Mouse (Mus musculus) CD4-positive, CD25-positive, alpha-beta regulatory T cell, adult 9 weeks (primary cell): ENCODE measurements around the gene Supt5. TPM values are rescaled to one million over a fixed set of nuclear protein-coding genes. Genes with fewer than 3 reads are reported as not detected.

ENCODE experiments used
- polyA plus RNA-seq: library from polyadenylated mRNA; unstranded; fragments of 100-300 nt; shearing (Covaris generic); gene quantifications from one replicate; pipeline ENCODE4 v1.2.1, GENCODE M21; 2017

Gene Supt5
- 218 TPM for polyA plus RNA-seq

DNA sequence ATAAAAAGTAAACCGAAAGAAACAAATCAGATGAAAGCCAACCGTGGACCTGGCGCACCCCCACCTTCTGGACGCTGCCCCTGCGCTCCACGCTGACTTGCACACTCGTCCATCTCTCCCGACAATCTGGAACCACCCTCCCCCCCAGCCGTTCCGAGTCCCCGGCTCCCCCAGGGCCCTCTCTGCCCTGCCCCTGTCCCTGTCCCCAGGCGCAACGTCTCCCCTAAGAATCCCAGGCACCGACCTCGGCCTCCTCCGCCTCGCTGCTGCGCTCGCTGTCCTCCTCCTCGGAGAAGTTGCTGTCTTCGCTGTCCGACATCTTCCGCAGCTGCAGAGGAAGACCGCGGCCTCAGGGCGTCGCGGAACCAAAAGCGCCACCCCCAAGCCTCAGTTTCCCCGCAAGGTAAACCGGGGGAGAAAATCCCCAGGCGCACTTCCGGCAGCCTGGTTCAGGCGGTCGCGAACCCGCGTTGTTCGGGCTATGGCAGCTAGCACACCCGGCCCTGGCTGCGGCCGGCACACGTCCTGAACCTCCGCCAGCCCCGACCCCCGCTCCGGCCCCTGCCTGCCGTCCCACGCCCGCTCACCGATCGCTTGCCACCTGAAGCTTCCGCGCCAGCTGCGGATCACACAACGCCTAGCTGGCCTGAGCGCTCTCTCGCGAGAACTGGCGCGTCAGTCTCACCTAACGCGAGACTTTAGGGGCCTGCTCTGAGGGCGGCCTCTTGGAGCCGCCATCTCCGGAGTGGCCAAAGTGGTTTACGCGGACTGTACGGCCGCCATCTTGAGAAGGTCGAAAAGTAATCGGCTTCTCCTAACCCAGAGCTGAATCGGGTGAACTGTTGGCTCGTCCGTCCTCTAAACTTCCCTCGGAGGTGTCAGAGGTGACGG is at the start of gene Supt5:
Gene Supt5 (minus strand): TSS at position 639 of the 891 bp plus-strand sequence.

DNA sequence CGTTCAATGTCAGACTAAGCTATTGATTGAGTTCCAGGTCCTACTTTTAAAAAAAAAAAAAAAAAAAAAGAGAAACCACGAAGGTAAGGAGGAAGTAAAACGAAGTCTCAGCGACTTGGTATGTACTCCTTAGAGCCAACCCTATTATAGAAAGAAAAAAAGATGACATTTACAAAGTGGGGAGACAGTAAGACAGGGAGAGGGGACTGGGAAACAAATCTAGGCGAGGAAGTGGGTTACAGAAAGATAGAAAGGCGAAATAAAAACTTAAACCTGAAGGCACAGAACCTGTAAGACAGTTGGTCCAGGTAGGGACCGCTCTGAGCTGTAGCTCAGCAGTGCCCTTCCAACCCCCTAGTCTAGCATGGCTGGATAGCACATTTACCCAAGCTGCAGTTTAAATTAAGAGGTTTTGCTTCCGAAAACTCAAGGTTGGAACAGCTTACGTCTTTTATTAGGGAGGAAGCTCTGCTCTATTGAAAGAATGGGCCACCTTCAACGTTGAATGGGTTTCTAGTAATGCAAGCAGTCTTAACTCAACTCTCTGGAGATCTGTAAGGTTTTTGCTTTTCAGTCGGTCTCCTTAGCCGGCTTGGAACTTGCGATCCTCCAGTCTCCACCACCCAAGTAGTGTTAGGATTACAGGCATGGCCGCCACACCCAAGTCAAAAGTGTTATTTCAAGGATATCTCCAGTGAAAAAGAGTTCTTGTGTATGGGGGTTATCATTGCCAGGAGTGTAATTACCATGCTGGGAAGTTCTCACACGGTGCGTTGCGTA is 41.9 kb upstream of the Supt5 start, which contains the start of gene Zfp36:
Gene Zfp36 (minus strand): TSS at position 17 of the 780 bp plus-strand sequence.

DNA sequence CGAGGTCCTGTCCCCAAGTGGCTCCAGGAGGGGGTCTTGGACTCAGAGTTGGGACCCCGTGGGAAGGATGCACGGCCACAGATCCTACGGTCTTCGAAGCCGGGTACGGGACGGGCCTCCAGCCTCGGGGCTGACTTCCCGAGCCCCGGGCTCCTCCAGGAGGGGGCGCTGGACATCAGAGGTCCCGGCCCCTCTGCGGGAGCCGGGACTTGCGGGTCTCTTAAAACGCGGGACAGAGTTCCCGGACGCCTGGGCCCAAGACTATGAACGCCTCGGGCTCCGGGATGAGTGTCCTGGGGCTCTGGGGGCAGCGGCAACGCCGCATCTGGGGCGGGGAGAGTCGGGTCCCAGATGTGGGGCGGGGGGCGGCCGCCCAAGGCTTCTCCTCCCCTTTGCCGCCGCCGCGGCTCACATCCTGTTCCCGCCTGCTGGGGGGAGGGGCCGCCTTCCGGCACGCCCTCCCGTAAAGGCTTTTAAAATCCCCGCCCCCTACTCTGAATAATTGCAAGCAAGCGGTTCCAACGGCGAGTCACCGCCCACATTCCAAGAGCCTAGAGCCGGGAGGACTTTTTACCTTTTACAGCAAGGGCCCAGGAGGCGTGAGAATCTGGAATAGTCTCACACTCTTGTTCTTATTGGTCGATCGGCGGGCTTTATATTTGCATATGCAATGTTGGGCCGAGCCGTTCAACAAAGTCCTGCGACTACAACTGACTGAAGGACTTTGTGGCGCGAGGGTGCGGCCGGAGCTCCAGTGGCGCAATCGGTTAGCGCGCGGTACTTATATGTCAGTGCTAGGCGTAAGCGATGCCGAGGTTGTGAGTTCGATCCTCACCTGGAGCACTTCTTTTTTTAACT is 33.9 kb upstream of the Supt5 start, which contains the start of gene Plekhg2:
Gene Plekhg2 (minus strand): TSS at position 349 of the 858 bp plus-strand sequence.

DNA sequence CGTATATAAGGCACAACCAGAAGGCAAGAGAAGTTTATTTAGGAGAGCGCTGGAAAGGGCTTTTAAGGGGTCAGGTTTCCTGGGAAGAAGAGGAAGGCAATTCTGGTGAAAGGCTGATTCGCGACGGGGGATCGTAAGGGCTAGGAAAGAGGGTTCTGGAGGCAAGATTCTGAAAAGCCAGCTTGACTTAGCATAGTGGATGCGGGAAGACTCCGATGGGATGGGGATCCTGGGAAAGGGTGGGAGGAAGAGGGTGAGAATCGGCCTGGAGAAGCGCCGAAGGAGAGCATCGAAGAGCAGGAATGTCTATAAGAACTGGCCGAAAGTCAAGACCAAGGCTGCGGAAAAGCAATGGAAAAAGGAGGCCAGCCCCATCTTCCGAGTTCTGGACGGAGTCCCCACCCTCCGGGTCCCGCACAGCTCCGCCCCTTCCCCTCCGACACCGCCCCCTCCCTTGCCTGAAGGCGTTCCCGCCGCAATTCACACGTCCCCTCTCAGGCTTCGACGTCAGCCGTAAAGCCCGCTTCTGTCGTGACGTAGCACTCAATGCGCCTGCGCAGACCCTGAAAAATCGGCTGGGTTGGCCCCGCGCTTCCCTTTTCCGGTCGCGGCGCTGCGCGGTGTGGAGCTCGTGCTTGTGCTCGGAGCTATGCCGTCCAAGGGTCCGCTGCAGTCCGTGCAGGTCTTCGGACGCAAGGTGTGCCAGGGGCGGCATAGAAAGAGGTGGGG is 11.8 kb upstream of the Supt5 start, which contains the start of gene Rps16:
Gene Rps16 (plus strand): TSS at position 498 of the 729 bp plus-strand sequence.

DNA sequence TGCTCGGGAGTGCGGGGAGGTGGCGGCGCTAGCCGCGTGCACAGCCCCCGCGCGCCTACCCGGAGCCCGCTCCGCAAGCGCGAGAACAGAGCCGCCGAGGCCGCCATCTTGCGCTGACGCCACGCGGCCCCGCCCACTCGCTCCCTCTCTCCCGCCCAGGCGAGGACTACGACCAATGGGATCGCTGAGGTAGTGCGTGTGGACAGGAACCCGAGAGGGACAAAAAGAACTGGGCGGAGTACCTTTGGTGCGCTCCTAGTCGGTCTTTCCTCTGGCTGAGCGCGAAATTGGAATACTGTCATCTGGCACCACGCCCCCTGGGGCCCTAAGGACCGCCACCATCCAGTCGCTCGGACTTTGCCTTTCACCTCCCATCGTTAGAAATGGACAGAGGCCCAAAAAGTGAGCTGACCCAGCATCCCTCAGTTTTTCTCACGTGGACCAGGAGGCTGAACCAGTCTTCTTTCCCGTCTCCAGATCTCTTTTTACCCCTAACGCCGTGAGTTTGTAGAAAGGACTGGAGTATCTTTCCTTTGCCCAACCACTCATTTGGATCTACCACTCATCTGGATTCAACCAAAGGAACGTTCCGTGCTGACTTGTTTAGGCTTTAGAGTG is 26.5 kb downstream of the Supt5 start, which contains the start of gene Timm50:
Gene Timm50 (minus strand): TSS at position 147 of the 618 bp plus-strand sequence.

DNA sequence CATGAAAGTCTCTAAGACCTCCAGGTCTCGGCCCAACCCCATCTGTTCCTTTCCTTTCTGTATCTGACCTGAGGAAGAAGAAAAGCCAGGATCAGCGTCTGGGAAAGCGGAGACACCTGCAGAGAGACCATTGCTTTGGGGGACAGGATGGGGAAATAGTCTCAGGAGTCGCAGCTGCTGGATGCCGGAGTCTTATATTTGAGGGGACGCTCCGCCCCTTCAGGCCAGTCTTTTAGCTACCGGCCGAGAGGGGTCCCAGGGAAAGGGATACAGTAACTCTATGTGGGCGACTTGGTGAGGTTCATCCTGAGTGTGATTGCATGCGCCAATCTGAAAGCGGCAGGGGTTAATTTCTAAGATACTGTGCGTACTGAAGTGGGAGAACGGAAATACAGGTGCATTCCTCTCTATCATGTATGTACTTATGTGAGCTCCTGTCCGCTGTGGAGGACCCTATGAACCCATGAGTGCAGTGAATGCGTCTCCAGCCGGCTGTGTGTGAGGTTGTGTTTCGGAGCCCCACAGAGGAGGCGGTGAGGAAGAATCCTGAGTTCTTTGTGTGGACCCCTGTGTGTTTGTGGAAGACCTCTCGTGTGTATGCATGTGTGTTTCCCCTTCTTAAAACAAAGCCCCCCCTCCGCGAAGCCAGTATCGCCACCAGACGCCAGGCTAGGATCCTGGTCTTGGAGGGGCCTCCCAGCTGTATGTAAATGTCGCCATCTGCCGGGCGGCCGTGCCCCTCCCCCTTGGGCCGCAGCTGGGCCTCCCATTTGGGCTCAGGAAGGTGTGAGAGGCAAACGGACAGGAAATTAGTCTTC is 36.7 kb downstream of the Supt5 start, which contains the start of gene Dll3:
Gene Dll3 (minus strand): TSS at position 623 of the 818 bp plus-strand sequence.

DNA sequence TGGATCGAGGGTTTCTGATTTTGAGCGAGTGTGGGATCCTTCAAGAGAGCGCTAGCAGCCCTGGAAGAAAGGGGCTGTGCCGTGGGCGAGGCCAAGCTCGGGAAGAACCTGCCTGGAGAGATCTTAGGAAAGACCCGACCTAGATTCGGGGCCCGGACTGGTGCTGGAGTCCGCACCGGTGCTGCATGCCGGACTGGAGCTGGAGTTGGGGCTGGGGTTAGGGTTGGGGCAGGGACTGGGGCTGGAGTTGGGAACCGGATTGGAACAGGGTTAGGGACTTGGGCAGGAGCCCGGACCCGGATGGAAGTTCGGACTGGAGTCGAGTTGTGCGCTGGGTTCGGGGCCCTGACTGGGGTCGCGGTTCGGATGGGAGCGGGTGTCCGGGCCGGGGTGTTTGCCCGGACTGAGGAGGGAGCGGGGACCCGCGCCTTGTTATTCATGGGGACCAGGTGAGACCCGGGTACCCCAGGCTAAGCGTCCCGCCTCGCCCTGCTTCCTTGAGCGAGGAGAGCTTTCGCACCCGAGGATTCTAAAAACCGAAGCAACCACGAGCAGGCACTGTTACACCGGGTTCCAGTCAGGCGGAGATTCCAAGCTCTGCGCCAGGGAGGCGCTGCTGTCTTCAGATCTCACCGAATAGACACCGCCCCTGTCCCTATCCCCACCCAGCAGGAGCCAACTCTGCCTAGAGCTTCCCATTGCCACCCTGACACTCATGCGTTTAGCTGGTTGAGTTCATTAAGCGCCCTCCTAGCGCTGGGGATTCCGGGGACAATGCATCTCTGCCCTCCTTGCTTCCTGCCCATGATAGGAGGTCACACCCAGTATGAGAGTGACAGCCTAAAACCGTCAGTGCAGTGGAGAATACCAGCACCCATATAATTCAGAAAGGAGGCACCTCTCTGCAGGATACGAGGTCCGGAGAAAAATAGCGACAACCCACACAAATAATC is 47.6 kb downstream of the Supt5 start, which contains the start of gene Selenov:
Gene Selenov (minus strand): TSS at position 549 of the 953 bp plus-strand sequence.

DNA sequence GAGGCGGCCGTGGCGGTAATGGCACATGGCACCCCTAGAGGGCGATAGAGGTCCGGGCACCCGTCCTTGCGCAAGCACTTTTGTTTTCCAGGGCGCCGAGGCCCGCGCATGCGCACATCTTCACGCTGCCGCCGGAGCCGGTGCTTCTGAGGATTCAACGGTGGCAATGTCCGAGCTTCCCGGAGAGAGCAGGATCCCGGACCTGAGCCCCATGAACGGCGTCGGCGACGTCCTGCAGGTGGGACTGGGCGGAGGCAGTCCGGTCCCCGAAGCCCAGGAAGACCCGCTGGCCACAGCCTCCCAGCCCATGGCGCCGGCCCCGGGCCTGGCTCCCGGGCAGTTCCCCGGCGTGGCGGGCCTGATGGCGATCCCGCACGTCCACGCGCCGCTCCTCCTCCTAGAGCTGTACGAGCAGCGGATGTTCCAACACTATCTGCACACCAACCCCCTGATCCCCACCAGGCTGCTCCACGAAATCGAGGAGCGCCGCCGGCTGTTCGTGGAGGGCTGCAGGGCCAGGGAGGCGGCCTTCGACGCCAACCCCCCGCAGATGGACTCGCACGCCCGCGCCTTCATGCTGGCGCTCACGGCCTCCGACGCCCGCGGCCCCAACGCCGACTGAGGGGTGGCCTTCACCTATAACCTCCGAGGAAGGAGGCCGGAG is 60.8 kb downstream of the Supt5 start, which contains the start of gene Eid2b:
Gene Eid2b (plus strand): TSS at position 125 of the 664 bp plus-strand sequence.

DNA sequence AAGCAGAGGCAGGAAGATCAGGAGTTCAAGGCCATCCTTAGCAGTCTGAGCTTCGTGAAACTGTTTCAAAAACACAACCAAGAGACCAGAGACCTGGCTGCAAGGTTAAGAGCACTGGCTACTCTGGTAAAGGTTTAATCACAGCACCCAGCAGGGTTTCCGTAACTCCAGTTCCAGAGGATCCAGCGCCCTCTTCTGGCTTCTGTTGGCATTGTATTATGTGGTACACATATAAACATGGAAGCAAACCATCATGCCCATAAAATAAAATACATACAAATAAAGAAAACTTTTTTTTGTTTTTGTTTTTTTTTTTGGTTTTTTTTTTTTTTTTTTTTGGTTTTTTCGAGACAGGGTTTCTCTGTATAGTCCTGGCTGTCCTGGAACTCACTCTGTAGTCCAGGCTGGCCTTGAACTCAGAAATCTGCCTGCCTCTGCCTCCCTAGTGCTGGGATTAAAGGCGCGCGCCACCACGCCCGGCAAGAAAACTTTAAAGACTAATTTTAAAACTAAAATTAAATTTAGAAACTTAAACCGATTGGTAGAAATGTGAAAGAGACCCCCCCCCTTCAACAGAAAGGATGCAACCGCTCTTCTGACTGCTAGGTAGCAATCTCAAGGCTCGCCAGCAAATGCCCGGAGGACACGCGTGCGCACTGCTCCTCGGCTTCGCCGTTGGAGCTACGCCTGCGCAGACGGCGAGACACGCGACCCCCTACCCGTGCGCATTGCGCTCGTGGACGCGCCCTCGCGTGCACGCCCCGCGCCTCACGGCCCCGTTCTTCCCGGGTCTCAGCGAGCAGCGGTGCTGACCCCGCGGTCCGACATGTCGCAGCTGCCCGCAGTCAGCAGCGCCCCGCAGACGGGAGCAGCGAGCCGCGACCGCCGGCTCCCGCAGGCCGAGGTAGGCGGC is 71.2 kb downstream of the Supt5 start, which contains the start of gene Eid2:
Gene Eid2 (plus strand): TSS at position 753 of the 913 bp plus-strand sequence.

Other genes starting within 250 kb of the Supt5 start
- not detected for gene 9530053A07Rik, start 209.3 kb downstream of the Supt5 start, polyA plus RNA-seq
- 229 TPM for gene Fbl, start 169.0 kb downstream of the Supt5 start, polyA plus RNA-seq
- gene Dyrk1b, start 159.3 kb downstream of the Supt5 start, polyA plus RNA-seq, result 4.7 TPM
- gene Eid2, start 70.9 kb downstream of the Supt5 start, polyA plus RNA-seq, result 0.46 TPM
- 1.2 TPM for gene Eid2b, start 61.0 kb downstream of the Supt5 start, polyA plus RNA-seq
- gene Selenov, start 47.6 kb downstream of the Supt5 start, polyA plus RNA-seq, result not detected
- not detected for gene Dll3, start 36.5 kb downstream of the Supt5 start, polyA plus RNA-seq
- gene Timm50, start 26.7 kb downstream of the Supt5 start, polyA plus RNA-seq, result 37.1 TPM
- gene Rps16, start 11.9 kb upstream of the Supt5 start, polyA plus RNA-seq, result 1,274 TPM
- gene Plekhg2, start 33.9 kb upstream of the Supt5 start, polyA plus RNA-seq, result 101 TPM
- gene Zfp36, start 41.5 kb upstream of the Supt5 start, polyA plus RNA-seq, result 289 TPM
- 33.4 TPM for gene Med29, start 54.0 kb upstream of the Supt5 start, polyA plus RNA-seq
- gene Paf1, start 54.2 kb upstream of the Supt5 start, polyA plus RNA-seq, result 96.0 TPM
- gene Gmfg, start 98.7 kb upstream of the Supt5 start, polyA plus RNA-seq, result 477 TPM
- 0.11 TPM for gene Lrfn1, start 113.2 kb upstream of the Supt5 start, polyA plus RNA-seq
- not detected for gene Ifnl2, start 171.7 kb upstream of the Supt5 start, polyA plus RNA-seq
- not detected for gene Ifnl3, start 184.1 kb upstream of the Supt5 start, polyA plus RNA-seq
- not detected for gene Sycn, start 202.1 kb upstream of the Supt5 start, polyA plus RNA-seq
- not detected for gene Nccrp1, start 208.5 kb upstream of the Supt5 start, polyA plus RNA-seq